Mouse (Mus musculus) forebrain, embryonic 13.5 days (tissue): ENCODE measurements around the gene Sf1. TPM values are rescaled to one million over a fixed set of nuclear protein-coding genes. Genes with fewer than 3 reads are reported as not detected.

Source experiments
- ATAC-seq: fragments of 200-750 bp; cut with Nextera tagmentation; 2 replicates; pipeline ENCODE4 v1.8.0; 2017
- H3K27ac ChIP-seq: fragments of 300-500 bp; sonication (generic); 2 replicates; pipeline ENCODE4 v1.5.1; 2015; ENCODE audit warnings: inconsistent platforms, mild to moderate bottlenecking, moderate library complexity
- H3K27me3 ChIP-seq: fragments of 300-500 bp; sonication (generic); 2 replicates; pipeline ENCODE4 v1.6.1; 2015; ENCODE audit warnings: mild to moderate bottlenecking, inconsistent platforms
- H3K36me3 ChIP-seq: fragments of 300-500 bp; sonication (generic); 2 replicates; pipeline ENCODE4 v1.6.1; 2015; ENCODE audit warnings: mild to moderate bottlenecking, inconsistent platforms; ENCODE audit not compliant: poor library complexity, severe bottlenecking
- H3K4me1 ChIP-seq: fragments of 300-500 bp; sonication (generic); 2 replicates; pipeline ENCODE4 v1.6.1; 2015; ENCODE audit warnings: inconsistent platforms
- H3K4me2 ChIP-seq: fragments of 300-500 bp; sonication (generic); 2 replicates; pipeline ENCODE4 v1.6.1; 2015; ENCODE audit warnings: inconsistent platforms, mild to moderate bottlenecking, moderate library complexity
- H3K4me3 ChIP-seq: fragments of 300-500 bp; sonication (generic); 2 replicates; pipeline ENCODE4 v1.5.1; 2015; ENCODE audit warnings: mild to moderate bottlenecking, inconsistent platforms
- H3K9ac ChIP-seq: fragments of 300-500 bp; sonication (generic); 2 replicates; pipeline ENCODE4 v1.6.1; 2015; ENCODE audit warnings: mild to moderate bottlenecking, inconsistent platforms
- H3K9me3 ChIP-seq: fragments of 300-500 bp; sonication (generic); replicated peaks from 2 replicates; pipeline ENCODE4 v1.6.1; 2016; ENCODE audit warnings: inconsistent platforms
- WGBS: fragments of 180-500 bp; shearing (Covaris S2); methylation state at CpG from one replicate; pipeline ENCODE4 v1.1.7; 2015; 5-methylcytosine and 5-hydroxymethylcytosine counted together
- polyA plus RNA-seq: library from polyadenylated mRNA; unstranded; fragments of >200 nt; fragmentation: Nextera tagmentation; extraction: Ambion mirVana; gene quantifications from 2 replicates; pipeline ENCODE4 v1.2.1, GENCODE M21; 2015

Gene Sf1
- polyA plus RNA-seq, 1 experiment from 2014 or later = 134 TPM

DNA sequence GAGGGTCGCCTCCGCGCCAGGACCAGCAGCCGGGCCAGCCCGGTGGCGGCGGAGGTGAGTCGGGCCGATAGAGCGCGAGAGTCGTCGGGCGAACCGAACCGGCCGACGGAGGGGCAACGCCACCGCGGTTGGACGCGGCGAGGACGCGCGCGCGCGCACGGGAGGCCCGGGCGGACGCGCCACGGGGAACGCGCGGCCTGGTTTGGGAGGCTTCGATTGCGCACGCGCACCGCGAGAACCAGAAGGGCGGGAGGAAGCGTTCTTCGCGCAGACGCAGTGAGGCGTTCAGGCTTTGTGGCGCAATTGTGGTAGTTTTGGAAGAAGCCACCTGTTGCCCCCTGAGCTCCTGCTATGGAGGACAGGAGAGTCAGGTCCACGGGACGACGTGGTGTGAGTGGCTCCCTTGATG is 831 bp downstream of the Sf1 start:
- peak overlapping the region; percentile 99 for H3K9ac ChIP-seq
- peaks cover 45% of the 10 kb centered on the region for H3K36me3 ChIP-seq
- H3K9me3 ChIP-seq = no peaks in the 10 kb centered on the region
- no peaks in the 10 kb centered on the region for H3K27me3 ChIP-seq
- WGBS = under 1% methylated on average over 55 of the region's 55 CpGs
- peak overlapping the region; percentile 93 for H3K4me2 ChIP-seq
- H3K4me3 ChIP-seq = peak overlapping the region; percentile 98
- peak overlapping the region; percentile 99 for H3K27ac ChIP-seq
- peaks cover 38% of the 10 kb centered on the region for H3K4me1 ChIP-seq
- no peak for ATAC-seq

DNA sequence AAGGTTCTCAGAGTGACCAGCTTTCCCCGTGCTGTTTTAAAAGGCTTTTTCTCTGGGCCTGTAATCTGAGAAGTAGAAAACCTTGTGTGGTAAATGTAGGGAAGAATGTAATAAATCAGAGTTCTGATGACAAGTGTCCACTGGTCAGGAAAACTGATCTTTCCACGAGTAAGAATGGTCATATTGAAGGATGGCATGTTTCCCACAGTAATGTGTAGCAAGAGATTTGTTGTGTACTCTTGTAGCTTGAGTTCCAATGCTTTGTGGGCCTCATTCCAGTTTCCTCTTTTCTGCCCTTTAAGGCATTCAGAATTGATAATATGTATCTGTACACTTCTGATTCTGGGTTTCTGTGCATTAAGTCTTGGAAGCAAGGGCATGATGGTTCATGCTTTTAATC is 1.4 kb downstream of the Sf1 start:
- H3K36me3 ChIP-seq = peaks cover 51% of the 10 kb centered on the region
- ATAC-seq = no peak
- H3K27me3 ChIP-seq = no peaks in the 10 kb centered on the region
- 3% methylated on average over 2 of the region's 2 CpGs for WGBS
- peak overlapping the region; percentile 99 for H3K9ac ChIP-seq
- H3K27ac ChIP-seq = no peak overlapping the region
- peak overlapping the region; percentile 98 for H3K4me3 ChIP-seq
- peak overlapping the region; percentile 93 for H3K4me2 ChIP-seq
- H3K9me3 ChIP-seq = no peaks in the 10 kb centered on the region
- peaks cover 38% of the 10 kb centered on the region for H3K4me1 ChIP-seq

DNA sequence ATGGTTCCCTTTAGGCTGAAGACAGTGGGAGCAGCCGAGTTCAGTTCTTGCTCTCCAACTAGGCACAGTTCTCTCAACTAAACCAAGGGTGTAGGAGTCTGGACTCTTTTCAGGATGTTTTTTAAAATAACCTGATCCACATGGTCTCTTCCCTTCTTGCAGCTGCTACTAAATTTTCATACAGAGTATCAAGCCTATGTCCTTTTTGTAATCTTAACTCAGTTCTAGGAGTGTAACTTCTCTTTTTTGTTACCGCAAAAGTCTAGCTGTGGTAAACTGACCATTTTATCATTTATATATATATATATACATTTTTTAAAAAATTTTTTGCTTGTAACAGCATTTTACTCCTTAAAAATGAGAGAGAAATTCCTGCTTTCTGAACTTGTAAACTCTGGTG is 6.7 kb downstream of the Sf1 start:
- Histone ChIP-seq H3K4me1 (peaks cover 24% of the 10 kb centered on the region), H3K9ac (no peak overlapping the region), H3K4me2 (no peak overlapping the region), H3K27me3 (no peaks in the 10 kb centered on the region), H3K36me3 (peaks cover 97% of the 10 kb centered on the region), H3K27ac (no peak overlapping the region), H3K4me3 (no peak overlapping the region), H3K9me3 (no peaks in the 10 kb centered on the region)
- WGBS = 96% methylated on average over 2 of the region's 2 CpGs
- ATAC-seq = no peak

DNA sequence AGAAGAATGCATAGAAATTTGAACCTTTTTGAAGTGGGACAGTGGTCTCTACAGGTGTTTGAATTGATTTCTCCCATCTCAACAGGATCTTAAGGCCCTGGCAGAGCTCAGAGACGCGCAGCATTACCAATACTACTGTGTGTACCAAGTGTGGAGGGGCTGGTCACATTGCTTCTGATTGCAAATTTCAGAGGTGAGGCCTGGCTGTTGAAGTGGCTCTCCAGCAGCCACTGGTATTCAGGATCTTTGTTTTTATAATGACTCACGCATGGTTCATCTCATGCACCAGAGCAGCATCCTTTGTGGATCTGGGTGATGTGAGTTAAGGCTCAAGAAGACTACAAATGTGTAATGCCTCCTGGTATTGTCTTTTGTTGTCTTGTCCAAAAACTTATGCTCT is 8.9 kb downstream of the Sf1 start:
- WGBS = 94% methylated on average over 3 of the region's 3 CpGs
- no peak for ATAC-seq
- H3K27ac ChIP-seq = no peak overlapping the region
- H3K27me3 ChIP-seq = no peaks in the 10 kb centered on the region
- peaks cover 4% of the 10 kb centered on the region for H3K4me1 ChIP-seq
- H3K4me2 ChIP-seq = no peak overlapping the region
- no peak overlapping the region for H3K4me3 ChIP-seq
- peaks cover 98% of the 10 kb centered on the region for H3K36me3 ChIP-seq
- no peaks in the 10 kb centered on the region for H3K9me3 ChIP-seq
- no peak overlapping the region for H3K9ac ChIP-seq

DNA sequence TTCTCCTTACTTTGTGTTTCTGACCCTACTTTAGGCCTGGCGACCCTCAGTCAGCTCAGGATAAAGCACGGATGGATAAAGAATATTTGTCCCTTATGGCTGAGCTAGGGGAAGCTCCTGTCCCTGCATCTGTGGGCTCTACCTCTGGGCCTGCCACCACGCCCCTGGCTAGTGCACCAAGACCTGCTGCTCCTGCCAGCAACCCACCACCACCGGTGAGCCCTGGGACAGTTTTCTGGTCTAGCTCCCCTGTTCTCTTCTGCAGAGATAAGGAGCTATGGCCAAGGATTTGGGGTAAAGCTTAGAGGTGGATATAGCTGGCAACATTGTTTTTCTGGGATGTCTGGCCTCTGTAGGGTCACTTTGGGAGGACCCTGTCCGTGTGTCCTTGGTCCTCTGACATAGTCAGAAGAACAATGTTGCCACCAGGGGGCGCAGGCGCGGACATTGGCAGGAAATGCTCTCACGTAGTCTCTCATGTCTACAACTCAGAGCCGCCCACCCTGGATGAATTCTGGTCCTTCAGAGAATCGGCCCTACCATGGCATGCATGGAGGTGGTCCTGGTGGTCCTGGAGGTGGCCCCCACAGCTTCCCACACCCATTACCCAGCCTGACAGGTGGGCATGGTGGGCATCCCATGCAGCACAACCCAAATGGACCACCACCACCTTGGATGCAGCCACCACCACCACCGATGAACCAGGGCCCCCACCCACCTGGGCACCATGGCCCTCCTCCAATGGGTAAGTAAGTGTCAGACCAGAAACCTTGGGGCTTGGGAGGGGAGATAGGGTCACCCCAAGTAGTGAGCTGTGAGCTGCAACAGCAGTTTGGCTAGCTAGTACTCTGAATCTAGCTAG is 10.3 kb downstream of the Sf1 start:
- Histone ChIP-seq H3K36me3 (peaks cover 98% of the 10 kb centered on the region), H3K9me3 (no peaks in the 10 kb centered on the region), H3K4me1 (0 out of 2 replicates have a peak, but pooled peaks cover 7% of the 10 kb centered on the region), H3K27ac (no peak overlapping the region), H3K27me3 (no peaks in the 10 kb centered on the region), H3K9ac (no peak overlapping the region), H3K4me2 (no peak overlapping the region), H3K4me3 (no peak overlapping the region)
- peak; percentile 19; the same call in 1 of the 2 replicates for ATAC-seq
- 71% methylated on average over 12 of the region's 12 CpGs for WGBS

GRCm38 (mm10) chr19:6374571-6374970 is 11.1 kb downstream of the Sf1 start:
- WGBS = 95% methylated on average over 10 of the region's 10 CpGs

DNA sequence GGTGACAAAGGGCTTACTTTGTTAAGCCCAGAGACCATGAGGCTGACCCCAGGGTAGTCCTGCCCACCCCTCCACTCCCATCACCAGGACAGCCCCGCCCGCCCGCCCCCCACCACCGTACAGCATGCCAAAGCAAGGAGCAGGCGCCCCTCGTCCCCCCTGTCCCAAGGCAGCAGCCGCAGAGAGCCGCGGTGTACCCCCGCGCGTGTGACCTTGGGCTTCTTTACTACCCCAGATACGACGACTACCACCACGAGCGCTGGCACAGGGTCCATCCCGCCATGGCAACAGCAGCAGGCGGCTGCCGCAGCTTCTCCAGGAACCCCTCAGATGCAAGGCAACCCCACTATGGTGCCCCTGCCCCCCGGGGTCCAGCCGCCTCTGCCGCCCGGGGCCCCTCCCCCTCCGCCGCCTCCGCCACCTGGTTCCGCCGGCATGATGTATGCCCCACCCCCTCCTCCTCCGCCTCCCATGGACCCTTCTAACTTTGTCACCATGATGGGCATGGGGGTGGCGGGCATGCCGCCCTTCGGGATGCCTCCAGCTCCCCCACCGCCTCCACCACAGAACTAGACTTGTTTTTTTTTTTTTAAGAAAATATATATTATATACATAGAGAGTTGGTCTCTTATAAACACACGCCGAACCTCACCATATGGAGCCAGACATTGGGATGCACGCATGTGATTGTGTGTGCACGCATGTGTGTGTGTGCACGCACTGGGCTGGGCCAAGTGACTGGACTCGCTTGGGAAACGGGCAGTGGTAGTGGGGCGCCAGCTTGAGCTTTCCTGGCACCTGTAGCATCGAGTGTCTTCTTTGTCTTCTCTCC is 12.1 kb downstream of the Sf1 start:
- H3K4me1 ChIP-seq = 0 out of 2 replicates have a peak, but pooled peaks cover 7% of the 10 kb centered on the region
- H3K9ac ChIP-seq = no peak overlapping the region
- H3K27ac ChIP-seq = no peak overlapping the region
- WGBS = 89% methylated on average over 38 of the region's 42 CpGs
- H3K4me3 ChIP-seq = no peak overlapping the region
- no peaks in the 10 kb centered on the region for H3K27me3 ChIP-seq
- H3K9me3 ChIP-seq = no peaks in the 10 kb centered on the region
- peaks cover 92% of the 10 kb centered on the region for H3K36me3 ChIP-seq
- ATAC-seq = no peak; the same call in 1 of the 2 replicates
- no peak overlapping the region for H3K4me2 ChIP-seq

More at GRCm38 (mm10) chr19:6374571-6374970, 11.1 kb downstream of the Sf1 start:
- no peak overlapping the region for H3K4me2 ChIP-seq
- H3K4me1 ChIP-seq = 0 out of 2 replicates have a peak, but pooled peaks cover 7% of the 10 kb centered on the region
- H3K36me3 ChIP-seq = peaks cover 100% of the 10 kb centered on the region
- no peak for ATAC-seq
- no peak overlapping the region for H3K27ac ChIP-seq
- H3K9me3 ChIP-seq = no peaks in the 10 kb centered on the region
- H3K4me3 ChIP-seq = no peak overlapping the region
- H3K9ac ChIP-seq = no peak overlapping the region
- no peaks in the 10 kb centered on the region for H3K27me3 ChIP-seq

DNA sequence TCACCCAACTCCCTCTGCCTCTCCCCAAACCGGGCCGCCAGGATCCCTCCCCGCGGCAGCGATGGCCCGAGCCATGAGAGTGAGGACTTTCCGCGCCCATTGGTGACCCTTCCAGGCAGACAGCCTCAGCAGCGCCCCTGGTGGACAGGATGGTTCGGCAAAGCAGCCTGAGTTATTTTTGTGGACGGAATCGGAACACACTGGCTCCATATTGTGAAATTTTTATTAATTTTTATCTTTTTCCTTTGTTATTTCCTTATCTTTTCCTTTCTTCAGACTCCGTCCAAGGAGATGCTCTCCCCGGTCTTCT is 12.7 kb downstream of the Sf1 start:
- no peak for ATAC-seq
- WGBS = 73% methylated on average over 14 of the region's 14 CpGs
- H3K27ac ChIP-seq = no peak overlapping the region

GRCm38 (mm10) chr19:6376643-6377042 is 13.2 kb downstream of the Sf1 start:
- H3K4me3 ChIP-seq = no peak overlapping the region
- H3K27me3 ChIP-seq = no peaks in the 10 kb centered on the region
- WGBS = 71% methylated on average over 2 of the region's 2 CpGs
- no peak for ATAC-seq
- H3K4me2 ChIP-seq = no peak overlapping the region
- H3K9ac ChIP-seq = no peak overlapping the region
- H3K36me3 ChIP-seq = peaks cover 82% of the 10 kb centered on the region
- 0 out of 2 replicates have a peak, but pooled peaks cover 7% of the 10 kb centered on the region for H3K4me1 ChIP-seq
- peak overlapping the region; percentile 3; the same call in 1 of the 2 replicates for H3K27ac ChIP-seq
- no peaks in the 10 kb centered on the region for H3K9me3 ChIP-seq

More for the DNA sequence above, 12.7 kb downstream of the Sf1 start:
- Histone ChIP-seq H3K9me3 (no peaks in the 10 kb centered on the region), H3K9ac (no peak overlapping the region), H3K4me1 (0 out of 2 replicates have a peak, but pooled peaks cover 7% of the 10 kb centered on the region), H3K4me3 (no peak overlapping the region), H3K4me2 (no peak overlapping the region), H3K27me3 (no peaks in the 10 kb centered on the region), H3K36me3 (peaks cover 86% of the 10 kb centered on the region)

GRCm38 (mm10) chr19:6377327-6378040 is 14.0 kb downstream of the Sf1 start:
- 0 out of 2 replicates have a peak, but pooled peaks cover 7% of the 10 kb centered on the region for H3K4me1 ChIP-seq
- H3K27me3 ChIP-seq = no peaks in the 10 kb centered on the region
- ATAC-seq = no peak
- no peak overlapping the region for H3K4me3 ChIP-seq
- H3K4me2 ChIP-seq = no peak overlapping the region
- H3K27ac ChIP-seq = peak overlapping the region; percentile 40
- WGBS = 44% methylated on average over 11 of the region's 11 CpGs
- no peak overlapping the region for H3K9ac ChIP-seq
- peaks cover 74% of the 10 kb centered on the region for H3K36me3 ChIP-seq
- H3K9me3 ChIP-seq = no peaks in the 10 kb centered on the region

- H3K9me3 ChIP-seq = no peaks in the 10 kb centered on the region
- no peaks in the 10 kb centered on the region for H3K27me3 ChIP-seq
- H3K4me2 ChIP-seq = no peak overlapping the region
- H3K27ac ChIP-seq = no peak overlapping the region
- H3K4me1 ChIP-seq = 0 out of 2 replicates have a peak, but pooled peaks cover 16% of the 10 kb centered on the region
- peaks cover 42% of the 10 kb centered on the region for H3K36me3 ChIP-seq
- H3K9ac ChIP-seq = no peak overlapping the region
- no peak for ATAC-seq
- WGBS = 93% methylated on average over 9 of the region's 9 CpGs
- H3K4me3 ChIP-seq = no peak overlapping the region
Measured at GRCm38 (mm10) chr19:6380411-6381166, 17.1 kb downstream of the Sf1 start.
